Mouse (Mus musculus) mouse trophoblast stem cell (cell line): Measurements from ENCODE around the gene Oog2.
"Not testable (repeated sequence)": the region's sequence is repeated elsewhere in the genome, so short reads cannot be mapped to it uniquely, and the experiment has no call there.

Experiments used
- in situ Hi-C, 2 experiments: fragments of 300-500 bp; cut with MseI, MboI; formaldehyde crosslinking; loops; 2 replicates in 1 of 2; 3 replicates in 1 of 2; pipeline ENCODE4 v1.15.1; 2025

Gene Oog2

GRCm38 (mm10) chr4:144190419-144190818 lies at the start of gene Oog2:
Oog2 (plus strand) TSS chr4:144190719.
- in situ Hi-C loops = loop anchor here in 1 of 2 experiments (5.0 kb wide), 1 partner anchor 373 kb away; the partner anchor contains the start of gene Gm13084

DNA sequence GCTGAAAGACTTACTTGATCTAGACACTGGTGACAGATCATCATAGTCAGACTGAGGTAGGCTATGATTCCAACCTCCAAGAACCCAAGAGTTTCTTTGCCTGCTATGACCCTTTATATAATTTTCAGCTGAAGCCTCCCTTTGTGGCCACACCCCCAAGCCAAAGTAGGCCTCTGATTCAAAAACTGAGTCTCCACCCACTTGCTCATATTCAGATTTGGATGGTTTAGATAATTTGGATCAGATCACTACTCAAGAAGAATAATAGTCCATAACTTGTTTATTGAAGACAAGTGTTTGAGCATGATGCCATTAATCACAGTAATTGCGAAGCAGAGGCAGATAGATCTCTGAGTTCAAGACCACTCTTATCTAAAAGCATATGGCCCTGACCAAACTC lies 28.0 kb upstream of the Oog2 start, which contains the start of gene Oog3:
Gene Oog3 (minus strand): TSS at position 101 of the 400 bp plus-strand sequence.
- in situ Hi-C loops = no loop called here

DNA sequence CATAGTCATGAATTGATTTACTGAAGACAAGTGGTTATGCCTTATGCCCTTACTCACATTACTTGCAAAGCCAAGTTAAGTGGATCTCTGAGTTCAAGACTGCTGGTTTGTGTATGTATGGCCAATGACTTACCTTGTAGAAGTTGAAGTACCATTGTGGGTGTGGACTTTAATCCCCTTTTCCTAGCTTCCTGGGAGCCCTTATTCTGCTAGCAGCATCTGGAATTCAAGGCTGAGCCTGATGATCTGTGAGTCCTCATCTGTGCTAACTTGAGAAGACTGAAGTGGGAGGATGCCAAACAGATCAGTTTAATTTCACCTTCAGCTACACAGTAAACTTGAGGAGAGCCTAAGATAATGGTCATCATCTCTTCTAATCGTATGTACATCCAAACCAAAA lies 22.7 kb downstream of the Oog2 start, which contains the start of gene C87977:
Gene C87977 (minus strand): TSS at position 101 of the 400 bp plus-strand sequence.
- in situ Hi-C loops = not testable (repeated sequence)
